Mouse (Mus musculus) liver, embryonic 15.5 days (tissue): ENCODE measurements at regions not wholly inside any gene's neighbourhood (a gene's known extent, or its start where the extent isn't known, plus 50 kb on each side); places are given as distances from the start of the nearest gene placed in this dataset.

Experiments
- ATAC-seq: fragments of 200-750 bp; cut with Nextera tagmentation; 2 replicates; pipeline ENCODE4 v1.8.0; 2017; ENCODE audit warnings: moderate number of reproducible peaks, mild to moderate bottlenecking, moderate library complexity; ENCODE audit not compliant: insufficient read depth
- H3K27ac ChIP-seq: fragments of 300-500 bp; sonication (generic); replicated peaks from 2 replicates; pipeline ENCODE4 v1.5.1; 2015; ENCODE audit warnings: mild to moderate bottlenecking, inconsistent platforms
- H3K27me3 ChIP-seq: fragments of 300-500 bp; sonication (generic); 2 replicates; pipeline ENCODE4 v1.6.1; 2015; ENCODE audit warnings: mild to moderate bottlenecking, inconsistent platforms
- H3K36me3 ChIP-seq: fragments of 300-500 bp; sonication (generic); replicated peaks from 2 replicates; pipeline ENCODE4 v1.6.1; 2015; ENCODE audit warnings: moderate library complexity, mild to moderate bottlenecking, inconsistent platforms
- H3K4me1 ChIP-seq: fragments of 300-500 bp; sonication (generic); replicated peaks from 2 replicates; pipeline ENCODE4 v1.6.1; 2015; ENCODE audit warnings: inconsistent platforms
- H3K4me2 ChIP-seq: fragments of 300-500 bp; sonication (generic); 2 replicates; pipeline ENCODE4 v1.6.1; 2015; ENCODE audit warnings: moderate library complexity, mild to moderate bottlenecking, inconsistent platforms
- H3K4me3 ChIP-seq: fragments of 300-500 bp; sonication (generic); replicated peaks from 2 replicates; pipeline ENCODE4 v1.5.1; 2015; ENCODE audit warnings: mild to moderate bottlenecking, inconsistent platforms
- H3K9ac ChIP-seq: fragments of 300-500 bp; sonication (generic); 2 replicates; pipeline ENCODE4 v1.6.1; 2015; ENCODE audit warnings: moderate library complexity, mild to moderate bottlenecking, inconsistent platforms
- H3K9me3 ChIP-seq: fragments of 300-500 bp; sonication (generic); replicated peaks from 2 replicates; pipeline ENCODE4 v1.6.1; 2016; ENCODE audit warnings: inconsistent platforms
- WGBS: fragments of 180-500 bp; shearing (Covaris S2); methylation state at CpG from one replicate; pipeline ENCODE4 v1.1.7; 2015; ENCODE audit warnings: mixed read lengths; ENCODE audit not compliant: insufficient replicate concordance; 5-methylcytosine and 5-hydroxymethylcytosine counted together

- H3K4me3 ChIP-seq = no peak overlapping the region
- H3K4me1 ChIP-seq = no peaks in the 10 kb centered on the region
- H3K36me3 ChIP-seq = no peaks in the 10 kb centered on the region
- no peak overlapping the region for H3K27ac ChIP-seq
- H3K4me2 ChIP-seq = no peak overlapping the region
- WGBS = 64% methylated on average over 12 of the region's 12 CpGs
- no peaks in the 10 kb centered on the region for H3K9me3 ChIP-seq
- H3K9ac ChIP-seq = no peak overlapping the region
- no peaks in the 10 kb centered on the region; the same call in 1 of the 2 replicates for H3K27me3 ChIP-seq
- ATAC-seq = no peak
These were observed 57.5 kb upstream of the Ppp2r5c start for GRCm38 (mm10) chr12:110389439-110389838.

- ATAC-seq = no peak
- H3K9ac ChIP-seq = no peak overlapping the region
These were observed 55.5 kb upstream of the Ppp2r5c start for GRCm38 (mm10) chr12:110391464-110391863.

GRCm38 (mm10) chr12:110393555-110393954 is 53.4 kb upstream of the Ppp2r5c start:
- no peak overlapping the region for H3K4me3 ChIP-seq
- no peaks in the 10 kb centered on the region for H3K4me1 ChIP-seq
- H3K9ac ChIP-seq = no peak overlapping the region
- no peaks in the 10 kb centered on the region for H3K9me3 ChIP-seq
- H3K36me3 ChIP-seq = no peaks in the 10 kb centered on the region
- no peak overlapping the region for H3K27ac ChIP-seq
- WGBS = 40% methylated on average over 7 of the region's 7 CpGs
- ATAC-seq = no peak
- no peaks in the 10 kb centered on the region for H3K27me3 ChIP-seq
- no peak overlapping the region for H3K4me2 ChIP-seq

More at GRCm38 (mm10) chr12:110391464-110391863, 55.5 kb upstream of the Ppp2r5c start:
- no peak overlapping the region for H3K4me2 ChIP-seq
- WGBS = 72% methylated on average over 8 of the region's 8 CpGs
- no peak overlapping the region for H3K27ac ChIP-seq
- H3K4me1 ChIP-seq = no peaks in the 10 kb centered on the region
- H3K9me3 ChIP-seq = no peaks in the 10 kb centered on the region
- no peak overlapping the region for H3K4me3 ChIP-seq
- no peaks in the 10 kb centered on the region for H3K36me3 ChIP-seq
- H3K27me3 ChIP-seq = no peaks in the 10 kb centered on the region
